In the genomic region with DNA sequence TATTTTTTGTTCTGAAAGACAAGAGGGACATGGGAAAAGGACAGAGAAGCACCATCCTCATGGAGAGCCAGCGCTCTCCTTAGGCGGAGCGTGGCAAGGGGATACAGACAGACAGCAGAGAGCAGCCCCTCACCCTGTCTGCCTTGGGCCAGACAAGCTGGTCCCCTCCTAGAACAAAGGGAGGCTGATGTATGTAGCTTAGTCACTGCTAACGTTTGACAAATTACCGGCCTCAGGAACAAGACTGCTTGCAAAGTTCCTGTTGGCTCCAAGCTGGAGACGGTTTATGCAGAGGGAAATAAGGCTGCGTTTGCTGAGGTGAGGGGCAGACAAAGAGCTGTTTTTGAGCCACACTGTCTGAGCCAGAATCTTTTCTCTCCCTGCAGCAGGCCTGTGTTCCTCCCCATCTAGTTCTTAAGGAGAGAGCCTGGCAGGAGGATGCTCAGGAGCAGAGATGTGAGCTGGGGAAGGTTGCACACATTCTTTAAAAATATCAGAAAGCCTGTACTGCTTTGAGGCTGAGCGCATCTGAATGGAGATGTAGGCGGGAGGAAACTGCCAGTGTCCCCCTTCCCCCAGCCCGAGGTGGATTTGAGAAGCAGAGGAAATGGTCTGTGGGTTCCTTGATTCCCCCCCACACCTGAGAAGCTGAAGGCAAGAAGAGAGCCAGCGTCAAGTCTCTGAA, we compare ENCODE assay signal across 10 mouse cellular contexts. TPM values are rescaled to one million over a fixed set of nuclear protein-coding genes. Genes with fewer than 3 reads are reported as not detected.
A peak's percentile ranks its signal among the peaks of the same experiment; 100 is the strongest.
DNase-seq lines count a peak whose midpoint lies in the region; ATAC-seq lines count a peak whose summit lies in the region.
"Had no signal": no experiment of that assay in that cellular context is flagged by ENCODE, and none has a peak within 500 bp of the region (broad histone marks: within the 10 kb centered on the region; RNA-seq: fewer than 3 reads in every experiment).

No protein-coding gene starts in this region.

- H3K36me3 ChIP-seq in lung, embryonic 15.5 days: no peaks in the 10 kb centered on the region
- H3K36me3 ChIP-seq in forebrain, embryonic 15.5 days: no peaks in the 10 kb centered on the region
- H3K36me3 ChIP-seq in midbrain, embryonic 15.5 days (replicated peaks): no peaks in the 10 kb centered on the region
- H3K36me3 ChIP-seq: G1E; heart, embryonic 12.5 days had no signal

- H3K9me3 ChIP-seq in lung, embryonic 15.5 days: no peaks in the 10 kb centered on the region
- no peaks in the 10 kb centered on the region for H3K9me3 ChIP-seq in forebrain, embryonic 15.5 days
- H3K9me3 ChIP-seq in midbrain, embryonic 15.5 days: no peaks in the 10 kb centered on the region
- H3K9me3 ChIP-seq: G1E had no signal

- H3K27ac ChIP-seq in lung, embryonic 15.5 days: 0 out of 2 replicates have a peak overlapping the region, but pooled peaks have one; percentile 18
- H3K27ac ChIP-seq in forebrain, embryonic 15.5 days (replicated peaks): peak overlapping the region; percentile 71
- peak overlapping the region; percentile 74 for H3K27ac ChIP-seq in midbrain, embryonic 15.5 days

- no peak overlapping the region for H3K4me3 ChIP-seq in lung, embryonic 15.5 days
- H3K4me3 ChIP-seq in forebrain, embryonic 15.5 days: no peak overlapping the region
- H3K4me3 ChIP-seq in midbrain, embryonic 15.5 days: no peak overlapping the region
- H3K4me3 ChIP-seq: heart, embryonic 12.5 days had no signal

- no peak for DNase-seq in lung, postnatal 4 days
- DNase-seq in thymus, postnatal 25 days: peak; percentile 72
- no peak for DNase-seq in gastrocnemius, postnatal 36 days
- DNase-seq in gastrocnemius, postnatal 4 days (ENCODE audit: low spot score in 2 of 2): no peak
- DNase-seq in gastrocnemius, postnatal 14 days: no peak

- H3K9ac ChIP-seq in lung, embryonic 15.5 days: no peak overlapping the region
- H3K9ac ChIP-seq in forebrain, embryonic 15.5 days (replicated peaks): no peak overlapping the region
- no peak overlapping the region for H3K9ac ChIP-seq in midbrain, embryonic 15.5 days
- H3K9ac ChIP-seq: heart, embryonic 12.5 days had no signal

- WGBS in lung, embryonic 15.5 days: 44% methylated on average over 11 of the region's 11 CpGs
- 30% methylated on average over 11 of the region's 11 CpGs for WGBS in forebrain, embryonic 15.5 days
- WGBS in midbrain, embryonic 15.5 days: 27% methylated on average over 11 of the region's 11 CpGs

- H3K4me1 ChIP-seq in lung, embryonic 15.5 days: 0 out of 2 replicates have a peak, but pooled peaks cover 2% of the 10 kb centered on the region
- H3K4me1 ChIP-seq in forebrain, embryonic 15.5 days: peaks cover 31% of the 10 kb centered on the region
- H3K4me1 ChIP-seq in midbrain, embryonic 15.5 days: peaks cover 41% of the 10 kb centered on the region

- intact Hi-C loops in gastrocnemius, postnatal 36 days (cut with DNase I): no loop called here
- intact Hi-C loops in gastrocnemius, postnatal 14 days (cut with DNase I; ENCODE audit: low total_unique reads): no loop called here

- H3K27me3 ChIP-seq in lung, embryonic 15.5 days: no peaks in the 10 kb centered on the region
- no peaks in the 10 kb centered on the region for H3K27me3 ChIP-seq in forebrain, embryonic 15.5 days
- H3K27me3 ChIP-seq in midbrain, embryonic 15.5 days (replicated peaks): no peaks in the 10 kb centered on the region
- H3K27me3 ChIP-seq: heart, embryonic 12.5 days had no signal

- H3K4me2 ChIP-seq in lung, embryonic 15.5 days: no peak overlapping the region
- no peak overlapping the region for H3K4me2 ChIP-seq in forebrain, embryonic 15.5 days (replicated peaks)
- no peak overlapping the region for H3K4me2 ChIP-seq in midbrain, embryonic 15.5 days
- H3K4me2 ChIP-seq: heart, embryonic 12.5 days had no signal

- ATAC-seq in lung, embryonic 15.5 days (ENCODE audit: borderline replicate concordance, extremely low read depth, low FRiP score, low TSS enrichment): no peak
- peak; percentile 57; the same call in 1 of the 2 replicates for ATAC-seq in forebrain, embryonic 15.5 days (replicated peaks)
- ATAC-seq in midbrain, embryonic 15.5 days (replicated peaks): peak; percentile 50; the same call in 1 of the 2 replicates

RNA-seq across cellular contexts. Expression of gene Calm1, which starts 28.9 kb away (rescaled TPM):
- 1,739 and 1,769 TPM in 2 replicates for polyA plus RNA-seq in lung, embryonic 15.5 days (2015; fragmentation: Nextera tagmentation; extraction: Ambion mirVana)
- 2,112 and 2,174 TPM in 2 replicates for polyA plus RNA-seq in forebrain, embryonic 15.5 days (2015; fragmentation: Nextera tagmentation; extraction: Ambion mirVana)
- polyA plus RNA-seq in midbrain, embryonic 15.5 days (2015; fragmentation: Nextera tagmentation; extraction: Ambion mirVana): 2,307 and 2,436 TPM in 2 replicates
- total RNA-seq in gastrocnemius, postnatal 36 days (2021): 100 to 1,000 TPM; 484 to 513 TPM
- total RNA-seq in gastrocnemius, postnatal 4 days (2021): 100 to 1,000 TPM; 311 to 332 TPM
- 100 to 1,000 TPM; 380 to 427 TPM for total RNA-seq in gastrocnemius, postnatal 14 days (2021)

Comparison
In these comparisons a context has a peak if more than half of its experiments do, and no peak if none do; other contexts are left out.
1. H3K27ac ChIP-seq: peak in every context shown above with its lines; median percentile 74 in midbrain, embryonic 15.5 days; 71 in forebrain, embryonic 15.5 days; 18 in lung, embryonic 15.5 days.